21 mouse cellular contexts compared by ENCODE assay signal in the genomic region with DNA sequence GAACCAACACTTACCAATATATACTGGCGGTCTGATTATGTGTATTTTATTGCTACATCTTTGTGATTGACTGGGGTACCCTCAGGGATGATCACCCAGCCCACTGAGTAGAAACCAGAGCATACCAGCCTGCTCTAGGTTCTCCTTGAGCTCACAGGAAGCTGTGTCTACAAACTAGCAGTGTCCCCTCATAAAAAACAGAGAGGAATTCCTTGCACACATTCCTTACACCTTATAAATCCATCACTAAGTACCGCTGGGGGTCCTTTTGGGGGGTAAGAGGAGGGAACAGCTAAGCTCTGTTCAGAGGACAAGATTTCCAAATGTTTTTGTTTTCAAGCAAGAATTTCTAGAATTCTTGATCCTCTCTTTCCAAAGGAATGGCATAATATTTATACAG. TPM values are rescaled to one million over a fixed set of nuclear protein-coding genes. Genes with fewer than 3 reads are reported as not detected.
DNase-seq lines count a peak whose midpoint lies in the region; ATAC-seq and TF ChIP-seq lines count a peak whose summit lies in the region.
"Had no signal": no experiment of that assay in that cellular context is flagged by ENCODE, and none has a peak within 500 bp of the region (broad histone marks: within the 10 kb centered on the region; RNA-seq: fewer than 3 reads in every experiment).

No protein-coding gene starts in this region.

- no peaks in the 10 kb centered on the region for H3K9me3 ChIP-seq in kidney, embryonic 15.5 days (replicated peaks)
- no peaks in the 10 kb centered on the region for H3K9me3 ChIP-seq in limb, embryonic 13.5 days
- H3K9me3 ChIP-seq: forebrain, embryonic 15.5 days; midbrain, embryonic 12.5 days; neural tube, embryonic 15.5 days had no signal

- no peak overlapping the region for H3K4me2 ChIP-seq in kidney, embryonic 15.5 days
- no peak overlapping the region; the same call in 1 of the 2 replicates for H3K4me2 ChIP-seq in limb, embryonic 13.5 days (replicated peaks)
- H3K4me2 ChIP-seq: forebrain, embryonic 15.5 days; heart, embryonic 11.5 days; hindbrain, embryonic 14.5 days; liver, embryonic 11.5 days; midbrain, embryonic 12.5 days; neural tube, embryonic 15.5 days had no signal

- TF ChIP-seq CTCF in cerebellum, adult 2 months (IDR thresholded peaks at IDR 0.05; ENCODE audit: borderline replicate concordance, insufficient read depth, low read depth, low read length), result no peak
- no peak for TF ChIP-seq CTCF in Patski (IDR thresholded peaks at IDR 0.05)

- no peak overlapping the region for H3K27ac ChIP-seq in cerebellum, adult 2 months (ENCODE audit: insufficient read depth, low read length)
- H3K27ac ChIP-seq in kidney, embryonic 15.5 days, result peak overlapping the region; percentile 14; the same call in 1 of the 2 replicates
- H3K27ac ChIP-seq in limb, embryonic 13.5 days, result peak overlapping the region; percentile 75
- H3K27ac ChIP-seq: forebrain, embryonic 15.5 days; hindbrain, embryonic 14.5 days; macrophage; midbrain, embryonic 12.5 days; neural tube, embryonic 15.5 days had no signal

- no peaks in the 10 kb centered on the region for H3K27me3 ChIP-seq in cerebellum, adult 2 months (ENCODE audit: control insufficient read depth, insufficient read depth, low read length)
- H3K27me3 ChIP-seq in kidney, embryonic 15.5 days, result no peaks in the 10 kb centered on the region
- no peaks in the 10 kb centered on the region for H3K27me3 ChIP-seq in Patski
- no peaks in the 10 kb centered on the region for H3K27me3 ChIP-seq in limb, embryonic 13.5 days
- H3K27me3 ChIP-seq: forebrain, embryonic 15.5 days; midbrain, embryonic 12.5 days; neural tube, embryonic 15.5 days had no signal

- no peak overlapping the region for H3K9ac ChIP-seq in kidney, embryonic 15.5 days
- no peak overlapping the region for H3K9ac ChIP-seq in limb, embryonic 13.5 days
- H3K9ac ChIP-seq: forebrain, embryonic 15.5 days; hindbrain, embryonic 14.5 days; midbrain, embryonic 12.5 days; neural tube, embryonic 15.5 days had no signal

- in situ Hi-C loops in Patski (cut with MboI; ENCODE audit: low pct_unique_long_range_greater_than_20kb), result no loop called here

- no peak for ATAC-seq in kidney, embryonic 15.5 days (replicated peaks; ENCODE audit: low FRiP score)
- peak; percentile 35 for ATAC-seq in Patski
- peak; percentile 89 for ATAC-seq in limb, embryonic 13.5 days (ENCODE audit: low FRiP score, low read depth)
- ATAC-seq: CD4-positive, CD25-positive, alpha-beta regulatory T cell, adult 4 months; forebrain, embryonic 15.5 days had no signal

- TF ChIP-seq POLR2A in cerebellum, adult 2 months (IDR thresholded peaks at IDR 0.05; ENCODE audit: borderline replicate concordance, insufficient read depth, low read length), result no peak

- WGBS in cerebellum, adult 2 months, result 96% methylated on average over 2 of the region's 2 CpGs
- WGBS in kidney, embryonic 15.5 days, result 47% methylated on average over 2 of the region's 2 CpGs
- WGBS in limb, embryonic 13.5 days, result 15% methylated on average over 2 of the region's 2 CpGs

- CTCF ChIA-PET in Patski (lab: Charles Lee), result interaction anchor here (0.6 to 1.2 kb wide), 4 partner anchors 10 to 403 kb away, joined by 3 to 4 read pairs (median 3); no protein-coding TSS in a partner anchor

- POLR2A ChIA-PET in Patski (lab: Charles Lee), result no interaction called here

- intact Hi-C loops in left cerebral cortex, postnatal 14 days (cut with DNase I), result no loop called here

- no peaks in the 10 kb centered on the region for H3K36me3 ChIP-seq in kidney, embryonic 15.5 days
- no peaks in the 10 kb centered on the region for H3K36me3 ChIP-seq in limb, embryonic 13.5 days
- H3K36me3 ChIP-seq: forebrain, embryonic 15.5 days; G1E; midbrain, embryonic 12.5 days; neural tube, embryonic 15.5 days had no signal

- H3K4me1 ChIP-seq in cerebellum, adult 2 months (ENCODE audit: control insufficient read depth, insufficient read depth, low read length), result peaks cover 21% of the 10 kb centered on the region
- H3K4me1 ChIP-seq in kidney, embryonic 15.5 days, result 0 out of 2 replicates have a peak, but pooled peaks cover 3% of the 10 kb centered on the region
- H3K4me1 ChIP-seq in limb, embryonic 13.5 days, result peaks cover 33% of the 10 kb centered on the region
- H3K4me1 ChIP-seq: forebrain, embryonic 15.5 days; midbrain, embryonic 12.5 days; neural tube, embryonic 15.5 days had no signal

- no peak overlapping the region for H3K4me3 ChIP-seq in cerebellum, adult 2 months (replicated peaks; ENCODE audit: insufficient read depth, low read depth, low read length)
- H3K4me3 ChIP-seq in kidney, embryonic 15.5 days (replicated peaks), result no peak overlapping the region
- H3K4me3 ChIP-seq in limb, embryonic 13.5 days, result no peak overlapping the region
- H3K4me3 ChIP-seq: forebrain, embryonic 15.5 days; midbrain, embryonic 12.5 days; neural tube, embryonic 15.5 days had no signal

- peak; percentile 2 for DNase-seq in cerebellum, adult 11-12 months
- DNase-seq in cerebellum, adult 2 months, result no peak
- DNase-seq in kidney, postnatal 10 days, result no peak
- no peak for DNase-seq in Patski (ENCODE audit: low read depth, low spot score)
- DNase-seq in left cerebral cortex, postnatal 14 days (ENCODE audit: low spot score in 2 of 2), result no peak
- DNase-seq in ovary, postnatal 10 days (ENCODE audit: low spot score), result no peak
- DNase-seq: cerebellum, postnatal 25 days; gastrocnemius, postnatal 10 days; layer of hippocampus, adult 9-11 months; thymus, adult 2 months had no signal

RNA-seq across cellular contexts. Expression of gene Svep1, which starts 36.7 kb away (rescaled TPM):
- 10.1 and 11.6 TPM in 2 replicates for polyA plus RNA-seq in cerebellum, adult 2 months (2012; rRNA removed)
- polyA plus RNA-seq in kidney, embryonic 15.5 days (2015; fragmentation: Nextera tagmentation; extraction: Ambion mirVana), result 3.9 and 4.7 TPM in 2 replicates
- 1.6 TPM for polyA plus RNA-seq in Patski (2021)
- 6.1 and 6.3 TPM in 2 replicates for polyA plus RNA-seq in limb, embryonic 13.5 days (2015; fragmentation: Nextera tagmentation; extraction: Ambion mirVana)
- total RNA-seq in left cerebral cortex, postnatal 14 days (2021), result 1 to 10 TPM; 1.0 to 1.1 TPM
- polyA plus RNA-seq: G1E, macrophage had no signal
